Mouse (Mus musculus): Measurements from ENCODE around the gene Smg7.

DNA sequence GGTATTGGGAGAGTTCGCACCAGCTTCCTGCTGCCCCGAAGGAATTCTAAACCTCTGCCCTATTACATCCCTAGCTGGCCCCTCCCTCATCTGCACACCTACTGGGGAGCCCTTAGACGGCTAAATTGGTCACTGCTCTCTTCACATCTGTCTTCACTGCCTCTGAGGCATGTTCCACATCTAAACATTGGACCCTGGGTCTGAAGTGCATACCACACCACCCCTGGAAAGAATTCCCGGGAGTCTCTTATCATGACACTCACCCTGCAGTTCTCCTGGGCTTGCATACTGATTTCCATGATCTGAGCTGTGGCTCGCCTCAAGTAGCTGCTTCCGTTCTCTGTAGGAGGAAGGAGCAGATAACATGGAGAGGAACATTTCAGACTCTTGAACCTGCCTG lies 111.6 kb downstream of the Smg7 start:
- TF ChIP-seq CTCF (IDR thresholded peaks at IDR 0.05; ENCODE audit: extremely low read depth, insufficient read depth, low read length) (no peak), POLR2A (IDR thresholded peaks at IDR 0.05; ENCODE audit: extremely low read depth, insufficient read depth, low read length) (no peak)

Measured in cortical plate, adult 2 months (tissue).